ENCODE assay signal across 9 mouse cellular contexts in the genomic region with DNA sequence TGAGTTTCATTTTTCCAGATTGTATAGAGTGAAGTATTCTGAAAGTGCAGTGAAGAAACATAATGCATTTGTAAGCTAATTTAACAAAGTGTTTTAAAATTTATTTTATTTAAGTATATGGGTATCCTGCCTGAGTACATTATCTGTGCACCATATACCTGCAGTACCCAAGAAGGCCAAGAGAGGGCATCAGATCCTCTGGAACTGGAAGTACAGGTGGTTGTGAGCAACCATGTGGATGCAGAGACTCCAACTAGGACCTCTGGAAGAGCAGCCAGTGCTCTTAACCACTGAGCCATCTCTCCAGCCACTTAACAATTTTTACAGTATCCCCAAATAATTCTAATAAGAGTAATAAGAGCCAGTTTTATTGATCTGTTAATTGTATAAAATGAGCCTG.
DNase-seq lines count a peak whose midpoint lies in the region; ATAC-seq and TF ChIP-seq lines count a peak whose summit lies in the region.
"Had no signal": no experiment of that assay in that cellular context is flagged by ENCODE, and none has a peak within 500 bp of the region (broad histone marks: within the 10 kb centered on the region; RNA-seq: fewer than 3 reads in every experiment).

No protein-coding gene starts in this region.

- no peak overlapping the region for H3K9ac ChIP-seq in kidney, embryonic 14.5 days (ENCODE audit: low read depth, low read length)
- H3K9ac ChIP-seq in forebrain, embryonic 11.5 days (ENCODE audit: low read length): no peak overlapping the region
- H3K9ac ChIP-seq: embryonic facial prominence, embryonic 12.5 days had no signal

- no peaks in the 10 kb centered on the region for H3K27me3 ChIP-seq in kidney, adult 2 months (replicated peaks; ENCODE audit: control insufficient read depth, insufficient read depth, low read length)
- H3K27me3 ChIP-seq in kidney, embryonic 14.5 days (ENCODE audit: control insufficient read depth, insufficient read depth, low read length): no peaks in the 10 kb centered on the region
- no peaks in the 10 kb centered on the region for H3K27me3 ChIP-seq in forebrain, embryonic 11.5 days (ENCODE audit: control insufficient read depth, insufficient read depth, low read length)
- H3K27me3 ChIP-seq: embryonic facial prominence, embryonic 12.5 days had no signal

- H3K4me2 ChIP-seq in kidney, embryonic 14.5 days (replicated peaks; ENCODE audit: low read depth, low read length): no peak overlapping the region
- no peak overlapping the region for H3K4me2 ChIP-seq in forebrain, embryonic 11.5 days (ENCODE audit: low read depth, low read length, severe bottlenecking)
- H3K4me2 ChIP-seq: embryonic facial prominence, embryonic 12.5 days had no signal

- peak; percentile 43 for DNase-seq in kidney, adult 2 months
- DNase-seq in MEL-GATA-1-ER (ENCODE audit: extremely low read depth, low read depth): peak; percentile 44
- peak; percentile 64 for DNase-seq in induced T-regulatory cell, adult 2 months (ENCODE audit: low read depth)
- DNase-seq in spleen, adult 12 weeks (ENCODE audit: low spot score): peak; percentile 4
- DNase-seq in forebrain, embryonic 11.5 days (ENCODE audit: low spot score): no peak
- no peak for DNase-seq in urinary bladder, postnatal 36 days (ENCODE audit: low spot score in 2 of 2)

- H3K4me3 ChIP-seq in kidney, adult 2 months (ENCODE audit: insufficient read depth, low read depth, low read length): no peak overlapping the region
- H3K4me3 ChIP-seq in kidney, embryonic 14.5 days (ENCODE audit: low read length): no peak overlapping the region
- H3K4me3 ChIP-seq in forebrain, embryonic 11.5 days (ENCODE audit: low read depth, low read length): no peak overlapping the region
- H3K4me3 ChIP-seq: embryonic facial prominence, embryonic 12.5 days had no signal

- no peak for ATAC-seq in kidney, embryonic 14.5 days (ENCODE audit: low FRiP score, low TSS enrichment)
- no peak for ATAC-seq in forebrain, embryonic 11.5 days (replicated peaks; ENCODE audit: low FRiP score)
- ATAC-seq in frontal cortex, adult (ENCODE audit: low TSS enrichment): no peak

- TF ChIP-seq CTCF in kidney, adult 2 months (conservative IDR thresholded peaks at IDR 0.05; ENCODE audit: insufficient read depth, insufficient read length, low read depth, low read length): peak; percentile 50

- no peaks in the 10 kb centered on the region for H3K9me3 ChIP-seq in kidney, embryonic 14.5 days (ENCODE audit: control insufficient read depth, low read length)
- H3K9me3 ChIP-seq in forebrain, embryonic 11.5 days (ENCODE audit: control insufficient read depth, low read length): no peaks in the 10 kb centered on the region
- H3K9me3 ChIP-seq: embryonic facial prominence, embryonic 12.5 days had no signal

- H3K4me1 ChIP-seq in kidney, adult 2 months (ENCODE audit: control insufficient read depth, insufficient read depth, low read length): no peaks in the 10 kb centered on the region
- no peaks in the 10 kb centered on the region for H3K4me1 ChIP-seq in kidney, embryonic 14.5 days (ENCODE audit: control insufficient read depth, insufficient read depth, low read length)
- no peaks in the 10 kb centered on the region for H3K4me1 ChIP-seq in forebrain, embryonic 11.5 days (replicated peaks; ENCODE audit: control insufficient read depth, insufficient read depth, low read length)
- H3K4me1 ChIP-seq: embryonic facial prominence, embryonic 12.5 days had no signal

- TF ChIP-seq POLR2A in kidney, adult 2 months (IDR thresholded peaks at IDR 0.05; ENCODE audit: low read depth, low read length): no peak

- H3K36me3 ChIP-seq in kidney, adult 2 months (ENCODE audit: control insufficient read depth, insufficient read depth, low read length): peaks cover 5% of the 10 kb centered on the region
- H3K36me3 ChIP-seq in kidney, embryonic 14.5 days (ENCODE audit: control insufficient read depth, insufficient read depth, low read length): peaks cover 10% of the 10 kb centered on the region; the same call in 1 of the 2 replicates
- no peaks in the 10 kb centered on the region for H3K36me3 ChIP-seq in forebrain, embryonic 11.5 days (ENCODE audit: control insufficient read depth, insufficient read depth, low read length)

- H3K27ac ChIP-seq in kidney, adult 2 months (ENCODE audit: insufficient read depth, low read depth, low read length): no peak overlapping the region
- H3K27ac ChIP-seq in kidney, embryonic 14.5 days (ENCODE audit: low read depth, low read length): no peak overlapping the region
- no peak overlapping the region for H3K27ac ChIP-seq in forebrain, embryonic 11.5 days (ENCODE audit: low read depth, low read length)
- H3K27ac ChIP-seq: embryonic facial prominence, embryonic 12.5 days had no signal

Comparison
In these comparisons a context has a peak if more than half of its experiments do, and no peak if none do; other contexts are left out.
1. DNase-seq: peak in kidney, adult 2 months (single experiment), MEL-GATA-1-ER (single experiment), induced T-regulatory cell, adult 2 months (single experiment) and spleen, adult 12 weeks (single experiment); none in forebrain, embryonic 11.5 days (single experiment) and urinary bladder, postnatal 36 days (0 of 2).